Mouse (Mus musculus): ENCODE measurements at regions not wholly inside any gene's neighbourhood (a gene's known extent, or its start where the extent isn't known, plus 50 kb on each side); places are given as distances from the start of the nearest gene placed in this dataset.

GRCm38 (mm10) chr13:6173095-6173494 lies 311.8 kb downstream of the Klf6 start:
- Histone ChIP-seq H3K4me2 (ENCODE audit: low read depth) (no peak overlapping the region), H3K9me3 (ENCODE audit: control insufficient read depth, low read length) (no peaks in the 10 kb centered on the region), H3K4me3 (ENCODE audit: low read depth, low read length) (no peak overlapping the region), H3K36me3 (ENCODE audit: control insufficient read depth, insufficient read depth, low read length) (no peaks in the 10 kb centered on the region), H3K9ac (ENCODE audit: low read length) (no peak overlapping the region), H3K27me3 (ENCODE audit: control insufficient read depth, insufficient read depth, low read length) (no peaks in the 10 kb centered on the region), H3K4me1 (ENCODE audit: control insufficient read depth, insufficient read depth, low read length) (no peaks in the 10 kb centered on the region), H3K27ac (ENCODE audit: low read depth, low read length) (no peak overlapping the region)
- no peak for ATAC-seq (ENCODE audit: insufficient read depth, low FRiP score, low TSS enrichment)
- no peak for DNase-seq (ENCODE audit: low spot score)

DNA sequence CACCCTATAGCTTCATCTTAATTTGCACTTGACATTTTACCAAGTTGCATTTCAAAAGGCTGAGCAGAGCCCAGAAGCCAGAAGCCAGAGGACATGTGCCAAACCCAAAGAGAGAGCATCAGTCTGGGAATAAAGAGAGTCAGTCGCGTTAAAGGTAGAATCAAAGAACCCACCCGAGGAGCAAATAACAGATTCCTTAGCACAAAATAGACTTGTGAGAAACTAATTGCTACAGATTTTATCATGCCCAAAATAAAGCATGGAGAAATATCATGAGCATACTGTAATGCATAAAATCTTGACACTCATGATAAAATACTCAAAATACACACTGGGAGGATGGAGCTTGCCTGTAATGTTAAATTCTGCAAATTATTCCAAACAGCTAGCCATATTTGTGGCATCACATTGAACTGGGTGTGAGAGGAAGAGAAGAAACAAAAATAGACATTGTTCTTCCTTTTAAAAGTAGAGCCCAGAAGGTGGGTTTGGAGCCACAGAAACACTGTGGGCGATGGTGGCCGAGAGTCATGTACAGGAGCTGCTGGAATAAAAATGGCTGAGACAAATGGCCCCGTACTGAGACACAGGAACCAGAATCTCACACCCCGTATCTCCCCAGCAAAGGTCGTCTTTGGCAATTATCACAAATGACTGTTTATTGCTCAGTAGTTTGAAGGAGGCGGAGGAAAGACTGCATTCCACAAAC lies 317.2 kb downstream of the Klf6 start:
- ATAC-seq (ENCODE audit: insufficient read depth, low FRiP score, low TSS enrichment) (no peak), DNase-seq (ENCODE audit: low spot score) (no peak)
- Histone ChIP-seq H3K9ac (ENCODE audit: low read length) (no peak overlapping the region), H3K27ac (ENCODE audit: low read depth, low read length) (no peak overlapping the region), H3K36me3 (ENCODE audit: control insufficient read depth, insufficient read depth, low read length) (no peaks in the 10 kb centered on the region), H3K4me2 (ENCODE audit: low read depth) (no peak overlapping the region), H3K27me3 (ENCODE audit: control insufficient read depth, insufficient read depth, low read length) (no peaks in the 10 kb centered on the region), H3K4me1 (ENCODE audit: control insufficient read depth, insufficient read depth, low read length) (no peaks in the 10 kb centered on the region; the same call in 1 of the 2 replicates), H3K9me3 (ENCODE audit: control insufficient read depth, low read length) (no peaks in the 10 kb centered on the region), H3K4me3 (ENCODE audit: low read depth, low read length) (no peak overlapping the region)
- 62% methylated on average over 9 of the region's 9 CpGs for WGBS

DNA sequence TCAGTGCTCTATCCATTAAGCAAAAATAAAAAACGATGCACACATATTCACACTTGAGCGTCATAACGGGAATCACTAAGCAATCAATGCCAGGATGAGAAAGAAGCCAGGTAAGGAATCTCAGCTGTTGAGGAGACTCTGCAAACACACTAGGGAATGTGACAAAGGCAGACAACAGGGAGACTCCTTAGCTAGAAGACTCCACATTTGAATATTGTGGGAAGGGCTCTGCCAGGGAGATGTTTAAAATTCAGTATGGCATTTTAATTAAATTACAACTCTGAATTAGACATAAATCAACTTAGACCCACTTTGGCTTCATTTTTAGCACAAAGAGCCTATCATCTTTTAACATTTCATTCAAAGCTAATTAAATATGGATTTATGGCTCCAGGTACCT lies 327.9 kb downstream of the Klf6 start:
- no peak overlapping the region for H3K4me2 ChIP-seq (ENCODE audit: low read depth)
- no peak overlapping the region for H3K4me3 ChIP-seq (ENCODE audit: low read depth, low read length)
- no peak for DNase-seq (ENCODE audit: low spot score)
- no peak for ATAC-seq (ENCODE audit: insufficient read depth, low FRiP score, low TSS enrichment)
- H3K9ac ChIP-seq (ENCODE audit: low read length) = no peak overlapping the region
- no peaks in the 10 kb centered on the region for H3K27me3 ChIP-seq (ENCODE audit: control insufficient read depth, insufficient read depth, low read length)
- 87% methylated on average over 3 of the region's 3 CpGs for WGBS
- no peak overlapping the region for H3K27ac ChIP-seq (ENCODE audit: low read depth, low read length)
- H3K9me3 ChIP-seq (ENCODE audit: control insufficient read depth, low read length) = no peaks in the 10 kb centered on the region
- no peaks in the 10 kb centered on the region for H3K4me1 ChIP-seq (ENCODE audit: control insufficient read depth, insufficient read depth, low read length)
- H3K36me3 ChIP-seq (ENCODE audit: control insufficient read depth, insufficient read depth, low read length) = no peaks in the 10 kb centered on the region

DNA sequence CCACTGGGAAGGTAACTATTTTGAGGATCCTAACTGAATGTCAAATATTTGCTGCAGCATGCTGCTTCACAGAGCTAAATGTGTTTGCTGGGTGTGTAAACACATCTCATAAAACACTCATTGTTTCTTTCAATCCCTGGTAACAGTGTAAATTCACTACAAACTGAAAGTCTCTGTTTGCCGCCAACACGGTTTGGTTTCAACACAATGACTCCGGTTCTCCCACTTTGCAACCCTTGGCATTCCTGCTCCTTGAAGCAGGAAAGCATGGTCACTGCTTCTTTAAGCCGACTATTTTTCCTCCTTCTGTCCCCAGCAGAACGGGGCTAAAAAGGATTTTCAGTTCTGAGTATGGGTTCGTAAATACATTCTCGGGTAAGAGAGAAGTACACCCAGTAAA lies 328.3 kb downstream of the Klf6 start:
- DNase-seq (ENCODE audit: low spot score) = no peak
- WGBS = 61% methylated on average over 7 of the region's 7 CpGs
- Histone ChIP-seq H3K36me3 (ENCODE audit: control insufficient read depth, insufficient read depth, low read length) (no peaks in the 10 kb centered on the region), H3K27me3 (ENCODE audit: control insufficient read depth, insufficient read depth, low read length) (no peaks in the 10 kb centered on the region), H3K4me2 (ENCODE audit: low read depth) (no peak overlapping the region), H3K4me3 (ENCODE audit: low read depth, low read length) (no peak overlapping the region), H3K4me1 (ENCODE audit: control insufficient read depth, insufficient read depth, low read length) (no peaks in the 10 kb centered on the region), H3K9me3 (ENCODE audit: control insufficient read depth, low read length) (no peaks in the 10 kb centered on the region), H3K9ac (ENCODE audit: low read length) (no peak overlapping the region), H3K27ac (ENCODE audit: low read depth, low read length) (no peak overlapping the region)
- ATAC-seq (ENCODE audit: insufficient read depth, low FRiP score, low TSS enrichment) = no peak

DNA sequence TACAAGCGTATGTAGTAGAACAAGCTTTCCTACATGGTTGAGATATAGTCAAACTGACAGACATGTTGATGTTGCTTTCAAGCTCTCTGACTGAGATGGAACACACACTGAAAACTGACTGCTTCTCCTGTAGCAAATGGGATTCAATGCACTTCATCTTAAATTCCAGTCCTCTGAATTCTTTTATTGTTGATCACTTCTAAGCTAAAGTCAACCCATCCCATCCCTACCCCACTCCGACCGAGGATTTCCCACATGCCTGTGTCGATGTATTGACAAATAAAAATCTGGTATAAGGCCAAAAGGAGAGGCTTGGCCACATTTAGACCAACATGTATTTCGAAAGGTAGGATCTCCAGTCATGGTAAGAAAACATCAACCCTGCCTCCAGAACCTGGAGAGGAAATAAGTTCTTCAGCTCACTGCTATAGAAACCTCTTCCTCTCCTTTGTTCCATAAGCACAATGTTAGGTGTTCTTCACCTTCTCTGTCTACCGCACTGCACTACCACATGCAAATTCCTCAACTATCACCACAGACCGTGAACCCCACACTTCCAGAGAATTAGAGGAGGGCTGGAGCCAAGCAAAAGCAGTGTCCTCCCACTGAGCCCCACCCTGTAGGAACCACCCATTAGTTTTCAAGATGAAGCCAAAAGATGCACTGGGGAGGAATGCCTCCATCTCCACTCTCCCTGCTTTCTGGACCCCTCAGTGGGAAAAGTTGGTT lies 330.1 kb downstream of the Klf6 start:
- ATAC-seq (ENCODE audit: insufficient read depth, low FRiP score, low TSS enrichment) = no peak
- DNase-seq (ENCODE audit: low spot score) = no peak

GRCm38 (mm10) chr13:6191915-6192295 lies 330.6 kb downstream of the Klf6 start:
- Histone ChIP-seq H3K9ac (ENCODE audit: low read length) (no peak overlapping the region), H3K4me3 (ENCODE audit: low read depth, low read length) (no peak overlapping the region), H3K27ac (ENCODE audit: low read depth, low read length) (no peak overlapping the region), H3K4me2 (ENCODE audit: low read depth) (no peak overlapping the region), H3K36me3 (ENCODE audit: control insufficient read depth, insufficient read depth, low read length) (no peaks in the 10 kb centered on the region), H3K9me3 (ENCODE audit: control insufficient read depth, low read length) (no peaks in the 10 kb centered on the region), H3K4me1 (ENCODE audit: control insufficient read depth, insufficient read depth, low read length) (no peaks in the 10 kb centered on the region), H3K27me3 (ENCODE audit: control insufficient read depth, insufficient read depth, low read length) (no peaks in the 10 kb centered on the region)
- WGBS = 66% methylated on average over 5 of the region's 5 CpGs
- no peak for ATAC-seq (ENCODE audit: insufficient read depth, low FRiP score, low TSS enrichment)
- DNase-seq (ENCODE audit: low spot score) = no peak

More for the DNA sequence above, 330.1 kb downstream of the Klf6 start:
- H3K4me3 ChIP-seq (ENCODE audit: low read depth, low read length) = no peak overlapping the region
- no peak overlapping the region for H3K4me2 ChIP-seq (ENCODE audit: low read depth)
- WGBS = 91% methylated on average over 7 of the region's 7 CpGs
- H3K9me3 ChIP-seq (ENCODE audit: control insufficient read depth, low read length) = no peaks in the 10 kb centered on the region
- no peak overlapping the region for H3K9ac ChIP-seq (ENCODE audit: low read length)
- H3K4me1 ChIP-seq (ENCODE audit: control insufficient read depth, insufficient read depth, low read length) = no peaks in the 10 kb centered on the region
- H3K36me3 ChIP-seq (ENCODE audit: control insufficient read depth, insufficient read depth, low read length) = no peaks in the 10 kb centered on the region
- no peak overlapping the region for H3K27ac ChIP-seq (ENCODE audit: low read depth, low read length)
- no peaks in the 10 kb centered on the region for H3K27me3 ChIP-seq (ENCODE audit: control insufficient read depth, insufficient read depth, low read length)

- Histone ChIP-seq H3K9ac (ENCODE audit: low read length) (no peak overlapping the region), H3K4me2 (ENCODE audit: low read depth) (no peak overlapping the region), H3K4me1 (ENCODE audit: control insufficient read depth, insufficient read depth, low read length) (no peaks in the 10 kb centered on the region), H3K4me3 (ENCODE audit: low read depth, low read length) (no peak overlapping the region), H3K27me3 (ENCODE audit: control insufficient read depth, insufficient read depth, low read length) (no peaks in the 10 kb centered on the region), H3K27ac (ENCODE audit: low read depth, low read length) (no peak overlapping the region), H3K36me3 (ENCODE audit: control insufficient read depth, insufficient read depth, low read length) (no peaks in the 10 kb centered on the region), H3K9me3 (ENCODE audit: control insufficient read depth, low read length) (no peaks in the 10 kb centered on the region)
- no peak for ATAC-seq (ENCODE audit: insufficient read depth, low FRiP score, low TSS enrichment)
- DNase-seq (ENCODE audit: low spot score) = no peak
- 75% methylated on average over 5 of the region's 5 CpGs for WGBS
Measured at GRCm38 (mm10) chr13:6196690-6197089, 335.4 kb downstream of the Klf6 start.

DNA sequence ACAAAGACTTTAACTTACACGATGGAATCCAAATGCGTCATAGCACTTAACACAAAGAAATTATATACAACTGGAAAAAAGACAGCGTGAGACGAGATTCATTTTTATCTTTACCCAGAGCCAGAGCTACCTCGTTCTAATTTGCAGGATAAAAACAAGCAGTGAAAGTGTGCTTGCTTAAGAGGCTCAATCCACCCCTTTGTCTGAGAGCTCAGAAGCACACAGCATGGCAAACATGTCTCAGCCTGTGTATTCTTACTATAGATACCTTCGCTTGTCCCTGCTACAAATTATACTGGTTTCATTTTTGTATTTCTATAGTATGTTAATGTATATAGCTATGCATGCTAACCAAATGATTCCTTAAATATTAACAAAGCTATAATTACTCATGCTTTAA lies 337.8 kb downstream of the Klf6 start:
- no peak for ATAC-seq (ENCODE audit: insufficient read depth, low FRiP score, low TSS enrichment)
- Histone ChIP-seq H3K36me3 (ENCODE audit: control insufficient read depth, insufficient read depth, low read length) (no peaks in the 10 kb centered on the region), H3K9ac (ENCODE audit: low read length) (no peak overlapping the region), H3K27me3 (ENCODE audit: control insufficient read depth, insufficient read depth, low read length) (no peaks in the 10 kb centered on the region), H3K4me2 (ENCODE audit: low read depth) (no peak overlapping the region), H3K4me3 (ENCODE audit: low read depth, low read length) (no peak overlapping the region), H3K9me3 (ENCODE audit: control insufficient read depth, low read length) (no peaks in the 10 kb centered on the region), H3K4me1 (ENCODE audit: control insufficient read depth, insufficient read depth, low read length) (no peaks in the 10 kb centered on the region), H3K27ac (ENCODE audit: low read depth, low read length) (no peak overlapping the region)
- DNase-seq (ENCODE audit: low spot score) = no peak
- WGBS = 93% methylated on average over 6 of the region's 6 CpGs

GRCm38 (mm10) chr13:6201516-6201915 lies 340.2 kb downstream of the Klf6 start:
- 89% methylated on average over 1 of the region's 1 CpGs for WGBS
- Histone ChIP-seq H3K27me3 (ENCODE audit: control insufficient read depth, insufficient read depth, low read length) (no peaks in the 10 kb centered on the region), H3K9me3 (ENCODE audit: control insufficient read depth, low read length) (no peaks in the 10 kb centered on the region), H3K9ac (ENCODE audit: low read length) (no peak overlapping the region), H3K36me3 (ENCODE audit: control insufficient read depth, insufficient read depth, low read length) (no peaks in the 10 kb centered on the region), H3K4me1 (ENCODE audit: control insufficient read depth, insufficient read depth, low read length) (no peaks in the 10 kb centered on the region), H3K4me3 (ENCODE audit: low read depth, low read length) (no peak overlapping the region), H3K4me2 (ENCODE audit: low read depth) (no peak overlapping the region), H3K27ac (ENCODE audit: low read depth, low read length) (no peak overlapping the region)
- ATAC-seq (ENCODE audit: insufficient read depth, low FRiP score, low TSS enrichment) (no peak), DNase-seq (ENCODE audit: low spot score) (no peak)

Data from neural tube, embryonic 11.5 days (tissue).